Mouse (Mus musculus): ENCODE data around the gene Smg9.

Gene Smg9

GRCm38 (mm10) chr7:24399256-24400081, at the start of gene Smg9:
Gene Smg9 (plus strand): TSS chr7:24399619.
- DNase-seq (ENCODE audit: low spot score), result peak; percentile 98

- no peak for DNase-seq (ENCODE audit: low spot score)
These were observed 43.8 kb upstream of the Smg9 start for GRCm38 (mm10) chr7:24355646-24356045.

DNA sequence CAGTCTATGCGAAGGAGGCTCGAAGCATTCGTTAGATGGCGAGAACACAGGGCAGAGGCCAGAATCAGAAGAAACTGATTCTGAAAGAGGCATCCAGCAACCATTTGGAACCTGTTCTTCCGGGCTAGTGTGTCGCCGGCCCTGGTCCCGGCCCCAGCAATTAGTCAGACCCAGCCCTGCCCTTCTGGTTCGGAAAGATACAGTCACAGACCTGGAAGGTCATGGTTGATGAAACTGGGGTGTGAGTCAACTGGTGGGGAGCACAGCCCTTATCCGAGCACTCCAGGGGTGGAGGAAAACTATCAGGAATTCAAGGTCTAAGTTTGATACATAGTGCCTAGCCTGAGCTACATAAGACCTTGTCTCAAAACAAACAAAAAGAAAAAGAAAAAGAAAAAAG, 43.3 kb upstream of the Smg9 start:
- no peak for DNase-seq (ENCODE audit: low spot score)

GRCm38 (mm10) chr7:24357899-24358298, 41.5 kb upstream of the Smg9 start:
- DNase-seq (ENCODE audit: low spot score), result no peak

DNA sequence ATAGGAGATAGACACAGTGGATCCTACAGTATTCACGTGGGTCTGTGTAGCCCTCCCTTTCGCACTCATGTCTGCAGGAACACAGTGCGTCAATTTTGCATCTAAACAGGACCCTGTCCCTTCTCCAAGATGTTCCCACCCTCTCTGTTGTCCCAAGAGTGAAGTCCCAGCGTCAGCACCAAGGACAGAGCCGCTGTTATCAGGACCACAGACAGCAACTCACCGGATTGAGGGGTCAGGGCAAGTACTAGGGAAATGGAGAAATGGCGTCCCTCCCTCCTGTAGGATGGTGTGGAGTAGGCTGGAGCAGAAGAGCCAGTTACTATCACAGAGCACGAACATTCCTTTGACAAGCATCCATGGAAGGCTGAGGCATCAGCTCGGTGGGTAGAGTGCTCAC, 40.1 kb upstream of the Smg9 start:
- no peak for DNase-seq (ENCODE audit: low spot score)

DNA sequence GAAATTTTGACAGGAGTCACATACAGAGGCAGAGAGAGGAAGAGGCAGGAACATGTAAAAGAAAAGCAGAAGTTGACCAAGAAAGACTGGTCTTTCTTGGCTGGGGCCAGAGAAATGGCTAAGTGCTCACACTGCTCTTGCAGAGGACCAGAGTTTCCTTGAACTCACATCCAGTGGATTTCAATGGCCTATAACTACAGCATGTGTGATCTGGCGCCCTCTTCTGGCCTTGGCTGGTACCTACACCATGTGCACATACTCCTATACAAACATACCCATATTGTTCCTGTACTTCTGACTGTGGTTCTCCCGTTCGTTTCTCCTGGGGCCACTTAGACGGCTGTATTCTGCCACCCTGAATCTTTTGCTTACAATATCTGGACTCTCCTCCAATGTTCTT, 38.4 kb upstream of the Smg9 start:
- DNase-seq (ENCODE audit: low spot score), result no peak

DNA sequence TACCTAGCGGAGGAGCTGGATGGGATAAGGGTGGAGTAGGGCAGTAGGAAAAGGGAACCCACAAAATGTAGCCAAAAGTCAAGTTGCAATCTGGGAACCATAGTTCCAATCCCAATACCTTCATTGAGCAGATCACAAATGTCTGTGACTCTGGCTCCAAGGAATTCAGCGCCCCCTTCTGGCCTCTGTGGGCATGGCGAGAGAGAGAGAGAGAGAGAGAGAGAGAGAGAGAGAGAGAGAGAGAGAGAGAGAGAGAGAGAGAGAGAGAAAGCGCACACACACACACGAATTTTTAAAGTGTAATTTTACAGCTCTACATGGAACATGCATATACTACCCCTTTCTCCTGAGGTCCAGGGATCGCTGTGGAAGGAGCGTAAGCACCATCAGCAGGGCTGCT, 36.2 kb upstream of the Smg9 start:
- DNase-seq (ENCODE audit: low spot score), result no peak

GRCm38 (mm10) chr7:24364827-24365226, 34.6 kb upstream of the Smg9 start:
- DNase-seq (ENCODE audit: low spot score), result peak; percentile 95

- DNase-seq (ENCODE audit: low spot score), result no peak
These were observed 34.0 kb upstream of the Smg9 start for GRCm38 (mm10) chr7:24365258-24366014.

DNA sequence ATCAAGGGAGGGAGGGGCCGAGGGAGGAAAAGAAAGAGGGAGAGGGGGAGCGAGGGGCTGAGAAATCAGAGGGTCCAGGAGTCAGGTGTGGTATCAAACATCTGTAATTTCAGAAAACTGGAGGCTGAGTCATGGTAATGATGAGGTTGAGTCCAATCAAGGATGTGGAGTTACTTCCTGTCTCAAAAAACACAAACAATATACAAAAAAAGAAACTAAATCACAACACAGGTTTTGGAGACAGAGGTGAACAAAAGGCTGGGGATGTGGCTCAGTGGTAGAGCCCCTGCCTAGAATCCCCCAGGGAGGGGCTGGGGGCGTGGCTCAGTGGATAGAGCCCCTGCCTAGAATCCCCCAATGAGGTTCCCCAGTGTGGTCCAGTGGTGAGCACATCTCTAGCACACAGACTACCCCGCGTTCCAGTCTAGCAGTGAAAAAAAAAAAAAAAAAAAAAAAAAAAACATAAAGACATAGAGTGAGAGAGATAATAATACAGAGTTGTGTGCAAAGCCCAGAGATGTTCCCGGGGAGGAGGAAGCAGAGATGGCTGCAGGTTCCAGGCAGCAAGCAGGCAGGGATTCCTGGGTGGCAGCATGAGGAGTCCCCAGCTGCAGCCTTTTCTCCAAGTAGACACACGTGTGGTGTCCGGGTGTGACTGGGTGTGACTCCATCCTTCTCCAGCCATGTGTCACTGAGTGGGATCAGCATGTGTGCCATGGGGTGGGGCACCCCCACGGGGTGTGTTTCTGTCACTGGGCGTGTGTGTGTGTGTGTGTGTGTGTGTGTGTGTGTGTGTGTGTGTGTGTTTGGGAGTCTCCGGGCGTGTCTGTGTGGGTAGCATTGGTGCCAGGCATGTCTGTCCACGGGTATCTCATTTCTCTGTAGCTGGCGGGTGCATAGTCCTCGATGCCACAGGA, 32.4 kb upstream of the Smg9 start:
- DNase-seq (ENCODE audit: low spot score), result no peak

DNA sequence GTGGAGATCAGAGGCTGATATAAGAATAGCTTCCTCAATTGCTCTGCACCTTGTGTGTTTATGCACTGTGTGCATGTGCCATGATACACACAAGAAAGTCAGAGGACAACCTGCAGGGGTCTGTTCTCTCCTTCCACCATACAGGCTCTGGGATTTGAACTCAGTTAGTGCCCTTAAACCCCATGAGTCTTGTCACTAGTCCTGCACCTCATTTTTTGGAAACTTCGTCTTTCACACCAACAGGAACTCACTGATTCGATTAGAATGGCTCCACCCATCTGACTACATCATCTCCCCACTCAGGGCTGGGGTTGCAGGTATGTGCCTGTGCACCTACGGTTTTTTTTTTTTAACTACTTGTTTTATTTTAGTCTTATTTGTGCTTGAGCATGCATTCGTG, 31.2 kb upstream of the Smg9 start:
- DNase-seq (ENCODE audit: low spot score), result no peak

GRCm38 (mm10) chr7:24368946-24369345, 30.5 kb upstream of the Smg9 start:
- DNase-seq (ENCODE audit: low spot score), result no peak

DNA sequence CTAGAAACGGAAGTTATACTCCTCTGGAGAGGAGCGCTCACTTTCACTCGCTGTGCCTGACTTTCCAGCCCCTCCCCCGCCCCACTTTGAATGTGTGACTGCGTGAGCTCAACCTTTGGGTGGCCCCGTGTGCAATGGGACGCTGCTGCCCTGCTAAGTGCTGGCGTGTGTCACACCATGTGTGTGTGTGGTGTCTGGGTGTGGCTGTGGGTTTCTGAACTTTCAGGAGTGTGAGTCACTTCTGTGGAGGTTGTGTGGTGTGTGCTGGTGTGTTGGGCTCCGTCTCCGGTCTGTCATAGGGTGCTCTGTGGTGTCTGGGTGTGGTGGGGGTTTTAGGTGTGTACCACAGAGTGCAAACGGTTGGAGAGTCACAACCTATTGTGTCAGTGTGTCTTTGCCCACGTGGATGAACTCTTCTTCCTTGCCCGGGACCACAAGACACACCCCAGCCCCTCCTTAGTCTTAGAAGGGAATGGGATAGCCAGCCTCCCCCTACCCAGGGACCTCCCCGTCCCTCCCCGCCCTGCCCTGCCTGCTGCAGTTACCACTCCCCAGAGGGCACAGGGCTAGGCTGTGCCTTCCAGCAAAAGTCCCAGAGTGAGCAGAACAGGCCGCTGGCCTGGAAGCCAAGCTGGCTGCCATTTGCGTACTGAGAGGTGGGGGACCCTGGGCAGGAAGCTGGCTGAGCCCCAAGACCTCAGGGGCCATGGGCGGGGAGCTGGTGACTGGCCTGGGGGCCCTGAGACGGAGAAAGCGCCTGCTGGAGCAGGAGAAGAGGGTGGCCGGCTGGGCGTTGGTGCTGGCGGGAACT, 29.5 kb upstream of the Smg9 start, which contains the start of gene Kcnn4:
Gene Kcnn4 (plus strand): TSS at position 533 of the 811 bp plus-strand sequence.
- DNase-seq (ENCODE audit: low spot score), result no peak

DNA sequence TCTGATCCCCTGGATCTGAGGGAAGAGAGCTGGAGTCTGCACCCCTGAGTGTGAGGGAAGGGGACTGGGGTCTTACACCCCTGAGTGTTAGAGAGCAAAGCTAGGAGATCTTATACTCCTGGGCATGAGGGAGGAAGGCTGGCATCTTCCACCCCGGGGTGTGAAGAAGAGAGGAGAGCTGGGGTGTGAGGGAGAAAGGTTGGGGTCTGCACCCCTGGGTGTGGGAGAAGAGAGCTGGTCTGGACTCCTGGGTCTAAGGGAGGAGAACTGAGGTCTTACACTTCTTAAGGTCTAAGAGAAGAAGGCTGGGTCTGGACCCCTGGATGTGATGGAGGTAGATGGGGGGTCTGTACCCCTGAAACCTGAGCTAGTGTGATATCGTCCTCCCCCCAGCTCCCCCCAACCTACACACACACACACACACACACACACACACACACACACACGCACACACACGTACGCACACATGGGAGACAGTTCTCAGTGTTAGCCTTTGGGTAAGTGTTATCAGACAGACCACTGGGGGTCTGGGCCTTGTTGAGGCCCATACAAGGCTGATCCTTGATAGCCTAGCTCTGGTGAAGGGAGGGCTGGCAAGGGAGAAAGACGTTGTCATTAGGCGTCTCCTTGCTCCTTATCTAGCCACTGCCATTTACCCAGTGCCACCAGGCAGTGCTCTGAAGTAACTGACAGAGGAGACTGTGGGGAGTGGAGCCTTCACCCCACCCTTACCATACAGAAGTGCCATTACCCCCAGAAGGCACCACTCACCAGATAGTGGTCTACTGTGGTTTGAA, 28.2 kb upstream of the Smg9 start:
- peak; percentile 90 for DNase-seq (ENCODE audit: low spot score)

DNA sequence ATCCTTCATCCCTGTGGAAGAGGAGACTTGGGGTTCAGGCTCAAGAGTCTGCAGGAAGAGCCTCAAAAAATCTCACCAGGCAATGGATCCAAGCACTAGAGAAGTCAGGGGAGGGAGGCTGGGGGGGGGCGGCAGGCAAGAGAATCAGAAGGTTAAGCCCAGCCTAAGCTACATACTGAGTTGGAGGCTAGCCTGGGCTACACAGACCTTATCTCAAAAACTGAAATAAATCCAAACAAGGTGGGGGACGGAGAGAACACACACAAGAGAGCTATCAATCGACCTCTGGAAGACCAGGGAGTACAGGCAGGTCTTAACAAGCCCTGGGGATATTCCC, 27.6 kb upstream of the Smg9 start:
- no peak for DNase-seq (ENCODE audit: low spot score)

DNA sequence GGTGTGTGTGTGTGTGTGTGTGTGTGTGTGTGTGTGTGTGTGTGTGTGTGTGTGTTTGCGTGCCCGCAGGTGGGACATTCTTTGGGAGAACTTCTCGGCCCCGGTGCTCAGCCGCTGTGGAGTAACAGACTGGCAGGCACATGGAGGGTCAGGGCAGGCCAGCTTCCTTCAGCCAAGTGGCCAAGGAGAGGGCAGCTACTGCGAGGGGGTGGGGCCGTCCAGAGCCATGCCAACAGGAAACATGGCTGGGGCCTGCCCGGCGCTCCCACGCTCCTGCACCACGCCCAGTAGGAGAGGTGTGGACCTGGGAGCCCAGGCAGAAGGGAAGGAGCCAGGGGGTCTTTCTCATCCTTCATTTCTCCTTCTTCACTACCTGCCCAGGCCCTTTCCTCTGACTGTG, 27.1 kb upstream of the Smg9 start:
- no peak for DNase-seq (ENCODE audit: low spot score)

DNA sequence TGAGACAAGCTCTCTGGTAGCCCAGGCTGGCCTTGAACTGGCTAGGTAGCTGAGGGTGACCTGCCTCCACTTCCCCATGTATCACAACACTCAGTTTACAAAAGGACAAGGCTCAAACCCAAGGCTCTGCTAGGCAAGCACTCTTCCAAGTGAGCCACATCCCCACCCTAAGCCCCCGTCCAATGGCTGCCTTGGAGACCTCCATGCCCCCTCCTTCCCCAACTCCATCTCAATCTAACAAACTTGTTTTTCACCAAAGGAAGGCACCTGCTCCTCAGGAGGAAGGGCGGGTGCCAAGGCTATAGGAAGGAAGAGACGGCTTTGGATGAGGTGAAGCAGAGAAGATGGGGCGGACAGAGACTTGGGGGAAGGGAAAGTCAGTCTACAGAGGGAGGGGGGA, 26.6 kb upstream of the Smg9 start:
- no peak for DNase-seq (ENCODE audit: low spot score)

GRCm38 (mm10) chr7:24373538-24374379, 25.7 kb upstream of the Smg9 start:
- DNase-seq (ENCODE audit: low spot score), result no peak

GRCm38 (mm10) chr7:24376456-24376855, 23.0 kb upstream of the Smg9 start:
- DNase-seq (ENCODE audit: low spot score), result no peak
